Mouse (Mus musculus): ENCODE results near the gene Epha2. TPM values are rescaled to one million over a fixed set of nuclear protein-coding genes. Genes with fewer than 3 reads are reported as not detected.
A peak's percentile ranks its signal among the peaks of the same experiment; 100 is the strongest.

Epha2 gene
- polyA plus RNA-seq, 1 experiment from 2014 or later: 11.8 TPM

- WGBS: 74% methylated on average over 8 of the region's 8 CpGs
- Histone ChIP-seq H3K9me3 (ENCODE audit: control insufficient read depth, low read length) (no peaks in the 10 kb centered on the region), H3K9ac (ENCODE audit: low read length) (no peak overlapping the region), H3K27me3 (ENCODE audit: control insufficient read depth, insufficient read depth, low read depth, low read length) (no peaks in the 10 kb centered on the region), H3K4me1 (replicated peaks; ENCODE audit: control insufficient read depth, insufficient read depth, low read length) (peaks cover 57% of the 10 kb centered on the region), H3K36me3 (ENCODE audit: control insufficient read depth, insufficient read depth, low read length) (no peaks in the 10 kb centered on the region), H3K4me2 (ENCODE audit: low read depth, low read length) (no peak overlapping the region), H3K4me3 (ENCODE audit: low read length) (no peak overlapping the region), H3K27ac (ENCODE audit: low read length) (peak overlapping the region; percentile 91)
- no peak for ATAC-seq (ENCODE audit: low read depth)
Measured at GRCm38 (mm10) chr4:141277157-141277556, 23.9 kb upstream of the Epha2 start.

- Histone ChIP-seq H3K9ac (ENCODE audit: low read length) (peak overlapping the region; percentile 59), H3K4me2 (ENCODE audit: low read depth, low read length) (peak overlapping the region; percentile 40), H3K4me3 (ENCODE audit: low read length) (peak overlapping the region; percentile 9; the same call in 1 of the 2 replicates)
Measured at GRCm38 (mm10) chr4:141278154-141278553, 22.9 kb upstream of the Epha2 start.

GRCm38 (mm10) chr4:141279327-141279726 is 21.7 kb upstream of the Epha2 start:
- Histone ChIP-seq H3K27me3 (ENCODE audit: control insufficient read depth, insufficient read depth, low read depth, low read length) (no peaks in the 10 kb centered on the region), H3K9ac (ENCODE audit: low read length) (peak overlapping the region; percentile 52), H3K36me3 (ENCODE audit: control insufficient read depth, insufficient read depth, low read length) (no peaks in the 10 kb centered on the region), H3K4me2 (ENCODE audit: low read depth, low read length) (peak overlapping the region; percentile 40), H3K9me3 (ENCODE audit: control insufficient read depth, low read length) (no peaks in the 10 kb centered on the region), H3K27ac (ENCODE audit: low read length) (peak overlapping the region; percentile 91), H3K4me3 (ENCODE audit: low read length) (no peak overlapping the region), H3K4me1 (replicated peaks; ENCODE audit: control insufficient read depth, insufficient read depth, low read length) (peaks cover 56% of the 10 kb centered on the region)
- 28% methylated on average over 15 of the region's 15 CpGs for WGBS
- no peak for ATAC-seq (ENCODE audit: low read depth)

More at GRCm38 (mm10) chr4:141278154-141278553, 22.9 kb upstream of the Epha2 start:
- peak overlapping the region; percentile 91 for H3K27ac ChIP-seq (ENCODE audit: low read length)
- 14% methylated on average over 7 of the region's 7 CpGs for WGBS
- no peaks in the 10 kb centered on the region for H3K27me3 ChIP-seq (ENCODE audit: control insufficient read depth, insufficient read depth, low read depth, low read length)
- peak; percentile 86 for ATAC-seq (ENCODE audit: low read depth)
- no peaks in the 10 kb centered on the region for H3K36me3 ChIP-seq (ENCODE audit: control insufficient read depth, insufficient read depth, low read length)
- no peaks in the 10 kb centered on the region for H3K9me3 ChIP-seq (ENCODE audit: control insufficient read depth, low read length)
- H3K4me1 ChIP-seq (replicated peaks; ENCODE audit: control insufficient read depth, insufficient read depth, low read length): peaks cover 56% of the 10 kb centered on the region

- no peaks in the 10 kb centered on the region for H3K36me3 ChIP-seq (ENCODE audit: control insufficient read depth, insufficient read depth, low read length)
- no peak for ATAC-seq (ENCODE audit: low read depth)
- H3K27me3 ChIP-seq (ENCODE audit: control insufficient read depth, insufficient read depth, low read depth, low read length): no peaks in the 10 kb centered on the region
- peaks cover 55% of the 10 kb centered on the region for H3K4me1 ChIP-seq (replicated peaks; ENCODE audit: control insufficient read depth, insufficient read depth, low read length)
- peak overlapping the region; percentile 91 for H3K27ac ChIP-seq (ENCODE audit: low read length)
- 85% methylated on average over 6 of the region's 6 CpGs for WGBS
- H3K4me2 ChIP-seq (ENCODE audit: low read depth, low read length): no peak overlapping the region
- H3K9me3 ChIP-seq (ENCODE audit: control insufficient read depth, low read length): no peaks in the 10 kb centered on the region
- H3K4me3 ChIP-seq (ENCODE audit: low read length): no peak overlapping the region
- no peak overlapping the region for H3K9ac ChIP-seq (ENCODE audit: low read length)
Measured at GRCm38 (mm10) chr4:141279783-141280182, 21.3 kb upstream of the Epha2 start.

- Histone ChIP-seq H3K27me3 (ENCODE audit: control insufficient read depth, insufficient read depth, low read depth, low read length) (no peaks in the 10 kb centered on the region), H3K4me3 (ENCODE audit: low read length) (no peak overlapping the region), H3K4me2 (ENCODE audit: low read depth, low read length) (no peak overlapping the region), H3K9me3 (ENCODE audit: control insufficient read depth, low read length) (no peaks in the 10 kb centered on the region), H3K27ac (ENCODE audit: low read length) (no peak overlapping the region), H3K9ac (ENCODE audit: low read length) (no peak overlapping the region), H3K36me3 (ENCODE audit: control insufficient read depth, insufficient read depth, low read length) (no peaks in the 10 kb centered on the region), H3K4me1 (replicated peaks; ENCODE audit: control insufficient read depth, insufficient read depth, low read length) (peaks cover 56% of the 10 kb centered on the region)
- no peak for ATAC-seq (ENCODE audit: low read depth)
- 84% methylated on average over 1 of the region's 1 CpGs for WGBS
Measured at GRCm38 (mm10) chr4:141280471-141280870, 20.6 kb upstream of the Epha2 start.

GRCm38 (mm10) chr4:141281153-141281552 is 19.9 kb upstream of the Epha2 start:
- ATAC-seq (ENCODE audit: low read depth): no peak
- no peak overlapping the region for H3K4me3 ChIP-seq (ENCODE audit: low read length)
- H3K27ac ChIP-seq (ENCODE audit: low read length): peak overlapping the region; percentile 91
- H3K4me1 ChIP-seq (replicated peaks; ENCODE audit: control insufficient read depth, insufficient read depth, low read length): peaks cover 56% of the 10 kb centered on the region
- WGBS: 6% methylated on average over 6 of the region's 6 CpGs
- H3K27me3 ChIP-seq (ENCODE audit: control insufficient read depth, insufficient read depth, low read depth, low read length): no peaks in the 10 kb centered on the region
- no peaks in the 10 kb centered on the region for H3K36me3 ChIP-seq (ENCODE audit: control insufficient read depth, insufficient read depth, low read length)
- H3K9me3 ChIP-seq (ENCODE audit: control insufficient read depth, low read length): no peaks in the 10 kb centered on the region
- H3K9ac ChIP-seq (ENCODE audit: low read length): no peak overlapping the region
- no peak overlapping the region for H3K4me2 ChIP-seq (ENCODE audit: low read depth, low read length)

GRCm38 (mm10) chr4:141281578-141281977 is 19.5 kb upstream of the Epha2 start:
- H3K4me3 ChIP-seq (ENCODE audit: low read length): no peak overlapping the region
- peak overlapping the region; percentile 1; the same call in 1 of the 2 replicates for H3K9ac ChIP-seq (ENCODE audit: low read length)
- H3K9me3 ChIP-seq (ENCODE audit: control insufficient read depth, low read length): no peaks in the 10 kb centered on the region
- ATAC-seq (ENCODE audit: low read depth): peak; percentile 31
- H3K27me3 ChIP-seq (ENCODE audit: control insufficient read depth, insufficient read depth, low read depth, low read length): no peaks in the 10 kb centered on the region
- no peaks in the 10 kb centered on the region for H3K36me3 ChIP-seq (ENCODE audit: control insufficient read depth, insufficient read depth, low read length)
- H3K4me2 ChIP-seq (ENCODE audit: low read depth, low read length): no peak overlapping the region
- H3K27ac ChIP-seq (ENCODE audit: low read length): peak overlapping the region; percentile 91
- WGBS: 19% methylated on average over 1 of the region's 1 CpGs
- peaks cover 58% of the 10 kb centered on the region for H3K4me1 ChIP-seq (replicated peaks; ENCODE audit: control insufficient read depth, insufficient read depth, low read length)

- WGBS: 43% methylated on average over 3 of the region's 3 CpGs
- peaks cover 60% of the 10 kb centered on the region for H3K4me1 ChIP-seq (replicated peaks; ENCODE audit: control insufficient read depth, insufficient read depth, low read length)
- H3K36me3 ChIP-seq (ENCODE audit: control insufficient read depth, insufficient read depth, low read length): no peaks in the 10 kb centered on the region
- peak overlapping the region; percentile 91 for H3K27ac ChIP-seq (ENCODE audit: low read length)
- no peak overlapping the region for H3K4me3 ChIP-seq (ENCODE audit: low read length)
- H3K9me3 ChIP-seq (ENCODE audit: control insufficient read depth, low read length): no peaks in the 10 kb centered on the region
- no peak overlapping the region for H3K4me2 ChIP-seq (ENCODE audit: low read depth, low read length)
- 0 out of 2 replicates have a peak, but pooled peaks have one; percentile 4 for ATAC-seq (ENCODE audit: low read depth)
- H3K9ac ChIP-seq (ENCODE audit: low read length): peak overlapping the region; percentile 1; the same call in 1 of the 2 replicates
- no peaks in the 10 kb centered on the region; the same call in 1 of the 2 replicates for H3K27me3 ChIP-seq (ENCODE audit: control insufficient read depth, insufficient read depth, low read depth, low read length)
Measured at GRCm38 (mm10) chr4:141282087-141282486, 19.0 kb upstream of the Epha2 start.

- Histone ChIP-seq H3K36me3 (ENCODE audit: control insufficient read depth, insufficient read depth, low read length) (no peaks in the 10 kb centered on the region), H3K9ac (ENCODE audit: low read length) (no peak overlapping the region), H3K4me1 (replicated peaks; ENCODE audit: control insufficient read depth, insufficient read depth, low read length) (peaks cover 60% of the 10 kb centered on the region), H3K4me3 (ENCODE audit: low read length) (no peak overlapping the region), H3K9me3 (ENCODE audit: control insufficient read depth, low read length) (no peaks in the 10 kb centered on the region), H3K4me2 (ENCODE audit: low read depth, low read length) (no peak overlapping the region), H3K27ac (ENCODE audit: low read length) (peak overlapping the region; percentile 91), H3K27me3 (ENCODE audit: control insufficient read depth, insufficient read depth, low read depth, low read length) (no peaks in the 10 kb centered on the region; the same call in 1 of the 2 replicates)
- ATAC-seq (ENCODE audit: low read depth): no peak
- 46% methylated on average over 5 of the region's 5 CpGs for WGBS
Measured at GRCm38 (mm10) chr4:141282623-141283022, 18.4 kb upstream of the Epha2 start.
